Mouse (Mus musculus) midbrain, embryonic 13.5 days (tissue): ENCODE data around the gene Myh11. TPM values are rescaled to one million over a fixed set of nuclear protein-coding genes. Genes with fewer than 3 reads are reported as not detected.

ENCODE experiments used
- ATAC-seq: fragments of 200-750 bp; cut with Nextera tagmentation; 2 replicates; pipeline ENCODE4 v1.8.0; 2017; ENCODE audit warnings: mild to moderate bottlenecking, moderate TSS enrichment, moderate library complexity
- H3K27ac ChIP-seq: fragments of 300-500 bp; sonication (generic); 2 replicates; pipeline ENCODE4 v1.5.1; 2015; ENCODE audit warnings: inconsistent platforms, mild to moderate bottlenecking, moderate library complexity
- H3K27me3 ChIP-seq: fragments of 300-500 bp; sonication (generic); 2 replicates; pipeline ENCODE4 v1.6.1; 2015; ENCODE audit warnings: mild to moderate bottlenecking, inconsistent platforms
- H3K36me3 ChIP-seq: fragments of 300-500 bp; sonication (generic); 2 replicates; pipeline ENCODE4 v1.6.1; 2015; ENCODE audit warnings: mild to moderate bottlenecking, inconsistent platforms
- H3K4me1 ChIP-seq: fragments of 300-500 bp; sonication (generic); replicated peaks from 2 replicates; pipeline ENCODE4 v1.6.1; 2015; ENCODE audit warnings: inconsistent platforms
- H3K4me2 ChIP-seq: fragments of 300-500 bp; sonication (generic); replicated peaks from 2 replicates; pipeline ENCODE4 v1.6.1; 2015; ENCODE audit warnings: moderate library complexity, mild to moderate bottlenecking, inconsistent platforms
- H3K4me3 ChIP-seq: fragments of 300-500 bp; sonication (generic); replicated peaks from 2 replicates; pipeline ENCODE4 v1.5.1; 2015; ENCODE audit warnings: mild to moderate bottlenecking, inconsistent platforms
- H3K9ac ChIP-seq: fragments of 300-500 bp; sonication (generic); replicated peaks from 2 replicates; pipeline ENCODE4 v1.6.1; 2015; ENCODE audit warnings: mild to moderate bottlenecking, inconsistent platforms
- H3K9me3 ChIP-seq: fragments of 300-500 bp; sonication (generic); 2 replicates; pipeline ENCODE4 v1.6.1; 2016; ENCODE audit warnings: mild to moderate bottlenecking, inconsistent platforms
- WGBS: fragments of 180-500 bp; shearing (Covaris S2); methylation state at CpG from one replicate; pipeline ENCODE4 v1.1.7; 2015; 5-methylcytosine and 5-hydroxymethylcytosine counted together
- polyA plus RNA-seq: library from polyadenylated mRNA; unstranded; fragments of >200 nt; fragmentation: Nextera tagmentation; extraction: Ambion mirVana; gene quantifications from 2 replicates; pipeline ENCODE4 v1.2.1, GENCODE M21; 2015

Gene Myh11
- polyA plus RNA-seq, 1 experiment from 2014 or later: 0.39 TPM

DNA sequence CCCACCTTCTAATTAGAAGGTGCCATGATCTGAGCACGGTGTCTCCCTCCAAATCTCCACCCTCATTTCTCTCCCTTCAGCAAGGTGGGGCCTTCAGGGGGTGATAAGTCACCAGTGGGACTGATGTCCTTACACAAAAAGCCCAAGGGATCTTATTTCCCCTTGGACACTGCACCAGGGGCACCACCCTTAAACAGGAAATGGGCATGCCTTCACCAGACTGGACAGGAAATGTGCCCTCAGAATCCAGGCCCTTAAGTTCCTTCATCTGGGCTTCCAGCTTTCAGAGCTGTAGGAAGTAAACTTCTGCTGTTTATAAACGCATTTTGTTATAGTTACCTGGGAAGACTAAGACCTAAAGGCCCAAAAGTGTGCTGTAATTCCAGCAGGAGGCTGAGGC, 26.7 kb downstream of the Myh11 start:
- no peak overlapping the region for H3K4me2 ChIP-seq
- H3K9me3 ChIP-seq: no peaks in the 10 kb centered on the region
- H3K4me3 ChIP-seq: no peak overlapping the region
- no peak for ATAC-seq
- H3K36me3 ChIP-seq: no peaks in the 10 kb centered on the region
- H3K9ac ChIP-seq: no peak overlapping the region
- H3K4me1 ChIP-seq: no peaks in the 10 kb centered on the region
- no peak overlapping the region for H3K27ac ChIP-seq
- no peaks in the 10 kb centered on the region for H3K27me3 ChIP-seq
- WGBS: 89% methylated on average over 2 of the region's 2 CpGs

- Histone ChIP-seq H3K9ac (no peak overlapping the region), H3K4me2 (no peak overlapping the region), H3K27me3 (no peaks in the 10 kb centered on the region), H3K27ac (no peak overlapping the region), H3K4me3 (no peak overlapping the region), H3K4me1 (no peaks in the 10 kb centered on the region), H3K9me3 (no peaks in the 10 kb centered on the region), H3K36me3 (no peaks in the 10 kb centered on the region)
- 90% methylated on average over 6 of the region's 6 CpGs for WGBS
- ATAC-seq: no peak
Measured at GRCm38 (mm10) chr16:14263241-14263640, 27.9 kb downstream of the Myh11 start.

DNA sequence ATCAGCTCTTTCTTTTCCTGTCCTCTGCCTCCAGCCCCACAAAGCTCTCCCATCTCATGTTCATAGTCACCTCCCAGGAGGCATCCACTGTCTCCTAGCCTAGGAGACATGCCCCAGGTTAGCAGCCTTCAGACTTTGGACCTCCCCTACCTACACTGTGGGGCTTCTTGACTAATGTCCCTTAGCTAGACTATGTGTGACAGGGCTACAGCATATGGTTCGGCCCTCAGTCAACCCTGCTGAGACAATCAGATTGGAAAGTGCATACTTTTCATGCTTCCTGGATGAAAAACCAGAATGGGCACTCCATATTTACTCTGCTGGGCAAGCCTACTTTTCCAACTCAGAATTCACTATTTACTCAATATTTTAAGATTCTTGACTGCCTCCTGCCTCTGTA, 28.8 kb downstream of the Myh11 start:
- ATAC-seq: no peak
- 81% methylated on average over 1 of the region's 1 CpGs for WGBS

DNA sequence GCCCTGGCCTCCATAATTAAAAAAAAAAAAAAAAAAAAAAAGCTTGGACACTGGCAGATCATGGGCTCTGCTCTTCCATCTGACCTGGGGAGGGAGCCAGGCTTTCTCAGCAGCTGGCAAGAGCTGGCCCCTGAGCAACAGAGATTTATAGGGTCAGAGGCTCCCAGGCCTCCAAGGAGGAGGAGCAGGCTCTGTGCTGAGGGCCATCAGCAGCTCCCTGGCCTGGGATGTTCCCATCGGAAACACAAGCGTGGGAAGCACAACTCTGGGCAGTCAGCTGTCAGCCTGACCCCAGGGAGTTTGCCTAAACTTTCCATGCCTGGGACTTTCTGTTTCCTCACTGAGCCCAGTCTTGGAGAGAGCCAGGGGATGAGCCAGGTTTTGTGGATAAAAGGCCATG, 32.3 kb downstream of the Myh11 start:
- WGBS: 51% methylated on average over 2 of the region's 2 CpGs
- Histone ChIP-seq H3K27ac (no peak overlapping the region), H3K36me3 (no peaks in the 10 kb centered on the region), H3K27me3 (no peaks in the 10 kb centered on the region), H3K4me1 (no peaks in the 10 kb centered on the region), H3K4me2 (no peak overlapping the region), H3K9me3 (no peaks in the 10 kb centered on the region), H3K4me3 (no peak overlapping the region), H3K9ac (no peak overlapping the region)
- ATAC-seq: no peak

More for the DNA sequence above, 28.8 kb downstream of the Myh11 start:
- Histone ChIP-seq H3K9me3 (no peaks in the 10 kb centered on the region), H3K9ac (no peak overlapping the region), H3K36me3 (no peaks in the 10 kb centered on the region), H3K4me3 (no peak overlapping the region), H3K4me2 (no peak overlapping the region), H3K4me1 (no peaks in the 10 kb centered on the region), H3K27me3 (no peaks in the 10 kb centered on the region), H3K27ac (no peak overlapping the region)

DNA sequence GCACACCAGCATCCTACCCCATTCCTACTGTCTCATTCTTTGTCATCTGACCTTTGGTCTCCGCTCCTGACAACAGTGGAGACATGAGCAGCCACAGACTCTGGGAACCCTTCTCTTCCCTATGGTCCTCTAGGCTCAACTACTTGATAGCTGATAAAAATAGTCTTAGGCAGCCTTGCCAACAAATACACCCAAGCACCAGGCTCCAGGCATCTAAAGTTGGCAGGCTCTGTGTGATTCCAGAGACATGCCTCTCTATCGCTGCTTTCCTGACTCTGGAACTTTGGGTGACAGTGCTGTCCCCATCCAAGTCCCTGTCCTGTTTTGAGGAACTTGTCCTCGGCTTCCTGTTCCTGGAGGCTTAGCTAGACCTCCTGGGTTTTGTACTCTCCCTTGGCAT, 37.6 kb downstream of the Myh11 start:
- H3K36me3 ChIP-seq: no peaks in the 10 kb centered on the region
- no peak for ATAC-seq
- H3K9ac ChIP-seq: no peak overlapping the region
- H3K27me3 ChIP-seq: no peaks in the 10 kb centered on the region
- H3K4me1 ChIP-seq: no peaks in the 10 kb centered on the region
- no peak overlapping the region for H3K4me2 ChIP-seq
- no peak overlapping the region for H3K4me3 ChIP-seq
- no peaks in the 10 kb centered on the region for H3K9me3 ChIP-seq
- WGBS: 83% methylated on average over 3 of the region's 3 CpGs
- H3K27ac ChIP-seq: no peak overlapping the region

GRCm38 (mm10) chr16:14252877-14253276, 38.3 kb downstream of the Myh11 start:
- no peaks in the 10 kb centered on the region for H3K27me3 ChIP-seq
- no peak overlapping the region for H3K9ac ChIP-seq
- H3K9me3 ChIP-seq: no peaks in the 10 kb centered on the region
- H3K4me2 ChIP-seq: no peak overlapping the region
- 85% methylated on average over 4 of the region's 4 CpGs for WGBS
- no peaks in the 10 kb centered on the region for H3K36me3 ChIP-seq
- no peak overlapping the region for H3K4me3 ChIP-seq
- no peak for ATAC-seq
- H3K4me1 ChIP-seq: no peaks in the 10 kb centered on the region
- no peak overlapping the region for H3K27ac ChIP-seq

- ATAC-seq: no peak
- Histone ChIP-seq H3K27me3 (no peaks in the 10 kb centered on the region), H3K27ac (no peak overlapping the region), H3K9me3 (no peaks in the 10 kb centered on the region), H3K36me3 (no peaks in the 10 kb centered on the region), H3K4me3 (no peak overlapping the region), H3K9ac (no peak overlapping the region), H3K4me1 (no peaks in the 10 kb centered on the region), H3K4me2 (no peak overlapping the region)
- 42% methylated on average over 1 of the region's 1 CpGs for WGBS
Measured at GRCm38 (mm10) chr16:14249913-14250312, 41.3 kb downstream of the Myh11 start.

GRCm38 (mm10) chr16:14242553-14242952, 48.6 kb downstream of the Myh11 start:
- Histone ChIP-seq H3K27ac (no peak overlapping the region), H3K9ac (no peak overlapping the region), H3K4me1 (no peaks in the 10 kb centered on the region), H3K27me3 (no peaks in the 10 kb centered on the region), H3K36me3 (no peaks in the 10 kb centered on the region), H3K4me3 (no peak overlapping the region), H3K4me2 (no peak overlapping the region), H3K9me3 (no peaks in the 10 kb centered on the region; the same call in 1 of the 2 replicates)
- 24% methylated on average over 2 of the region's 2 CpGs for WGBS
- ATAC-seq: no peak

DNA sequence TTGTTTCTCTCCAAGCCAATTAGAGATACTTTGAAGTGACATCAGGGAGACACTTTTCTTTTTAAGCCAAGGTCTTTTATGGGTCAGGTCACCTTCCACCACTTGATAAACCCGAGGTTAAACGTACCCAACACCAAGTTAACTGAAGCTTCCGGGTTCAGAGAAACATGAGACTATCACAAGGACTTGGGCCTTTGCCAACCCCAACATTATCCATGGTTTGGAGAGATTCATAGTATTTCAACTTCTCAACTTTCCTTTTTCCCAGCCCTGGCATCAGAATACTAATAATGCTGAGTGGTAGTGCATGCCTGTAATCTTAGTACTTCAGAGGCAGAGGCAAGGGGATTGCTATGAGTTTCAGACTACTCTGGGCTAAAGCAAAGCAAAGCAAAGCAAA, 49.1 kb downstream of the Myh11 start:
- no peak for ATAC-seq
- no peaks in the 10 kb centered on the region; the same call in 1 of the 2 replicates for H3K9me3 ChIP-seq
- H3K36me3 ChIP-seq: no peaks in the 10 kb centered on the region
- no peak overlapping the region for H3K27ac ChIP-seq
- H3K4me1 ChIP-seq: no peaks in the 10 kb centered on the region
- H3K27me3 ChIP-seq: no peaks in the 10 kb centered on the region
- H3K9ac ChIP-seq: no peak overlapping the region
- no peak overlapping the region for H3K4me2 ChIP-seq
- WGBS: 87% methylated on average over 3 of the region's 3 CpGs
- no peak overlapping the region for H3K4me3 ChIP-seq

DNA sequence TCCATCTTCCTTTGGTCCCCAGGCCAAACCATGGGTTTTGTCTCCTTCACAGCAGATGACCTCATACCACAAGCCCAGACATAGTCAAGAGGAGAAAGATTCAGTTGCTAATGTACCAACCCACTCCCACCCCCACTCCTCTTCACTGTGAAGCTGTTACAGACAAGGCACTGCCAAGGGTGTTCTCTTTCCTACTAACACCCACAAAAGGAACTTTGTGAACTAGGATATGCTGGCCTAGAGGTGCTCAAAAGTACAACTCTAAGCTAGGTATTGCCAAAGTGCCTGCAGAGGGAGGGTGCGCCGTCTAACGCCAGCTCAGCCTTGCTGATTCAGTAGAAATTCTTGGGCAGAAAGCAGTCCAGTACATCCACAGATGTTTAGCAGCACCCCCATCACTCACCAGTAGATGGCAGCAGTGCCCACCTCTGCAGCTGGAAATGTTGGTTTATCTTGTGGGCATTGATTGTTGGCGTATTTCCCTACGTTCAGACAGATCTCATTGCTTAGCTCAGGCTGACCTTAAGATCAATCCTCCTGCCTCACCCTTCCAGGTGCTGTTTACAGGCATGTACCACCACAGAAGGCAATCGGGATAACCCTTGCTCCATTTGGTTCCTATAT, 54.0 kb downstream of the Myh11 start:
- H3K4me3 ChIP-seq: no peak overlapping the region
- H3K36me3 ChIP-seq: no peaks in the 10 kb centered on the region
- no peak overlapping the region for H3K4me2 ChIP-seq
- no peaks in the 10 kb centered on the region for H3K4me1 ChIP-seq
- H3K27ac ChIP-seq: no peak overlapping the region
- no peaks in the 10 kb centered on the region; the same call in 1 of the 2 replicates for H3K9me3 ChIP-seq
- WGBS: 29% methylated on average over 6 of the region's 6 CpGs
- no peak overlapping the region for H3K9ac ChIP-seq
- peak; percentile 79 for ATAC-seq
- no peaks in the 10 kb centered on the region for H3K27me3 ChIP-seq

GRCm38 (mm10) chr16:14215156-14215555, 76.0 kb downstream of the Myh11 start:
- no peaks in the 10 kb centered on the region for H3K36me3 ChIP-seq
- WGBS: 92% methylated on average over 3 of the region's 3 CpGs
- H3K27ac ChIP-seq: no peak overlapping the region
- H3K4me3 ChIP-seq: no peak overlapping the region
- H3K9me3 ChIP-seq: no peaks in the 10 kb centered on the region
- no peaks in the 10 kb centered on the region for H3K27me3 ChIP-seq
- H3K9ac ChIP-seq: no peak overlapping the region
- H3K4me1 ChIP-seq: no peaks in the 10 kb centered on the region
- H3K4me2 ChIP-seq: no peak overlapping the region
- no peak for ATAC-seq

DNA sequence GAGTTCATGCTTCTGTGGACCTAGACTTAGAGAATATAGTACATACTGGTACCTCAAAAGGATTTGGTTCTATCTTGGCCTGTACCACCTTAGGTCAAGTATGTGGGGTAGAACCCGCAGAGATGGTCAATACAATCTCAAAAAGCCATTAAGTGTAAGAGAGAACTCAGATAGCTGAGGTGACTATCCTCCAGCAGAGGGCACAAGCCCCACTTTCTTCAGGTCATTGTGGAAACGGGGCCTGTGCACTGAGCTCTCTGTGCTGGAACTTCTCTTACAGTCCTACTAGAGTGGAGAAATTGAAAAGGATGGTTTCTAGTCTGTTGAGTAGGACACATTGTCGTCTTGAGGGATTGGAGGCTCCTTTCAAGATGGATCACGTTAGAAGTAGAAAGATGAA, 92.4 kb downstream of the Myh11 start:
- H3K36me3 ChIP-seq: no peaks in the 10 kb centered on the region
- H3K4me2 ChIP-seq: no peak overlapping the region
- no peak overlapping the region for H3K9ac ChIP-seq
- no peak for ATAC-seq
- H3K9me3 ChIP-seq: no peaks in the 10 kb centered on the region
- no peaks in the 10 kb centered on the region for H3K27me3 ChIP-seq
- WGBS: 81% methylated on average over 4 of the region's 4 CpGs
- no peak overlapping the region for H3K4me3 ChIP-seq
- H3K27ac ChIP-seq: no peak overlapping the region
- no peaks in the 10 kb centered on the region for H3K4me1 ChIP-seq

DNA sequence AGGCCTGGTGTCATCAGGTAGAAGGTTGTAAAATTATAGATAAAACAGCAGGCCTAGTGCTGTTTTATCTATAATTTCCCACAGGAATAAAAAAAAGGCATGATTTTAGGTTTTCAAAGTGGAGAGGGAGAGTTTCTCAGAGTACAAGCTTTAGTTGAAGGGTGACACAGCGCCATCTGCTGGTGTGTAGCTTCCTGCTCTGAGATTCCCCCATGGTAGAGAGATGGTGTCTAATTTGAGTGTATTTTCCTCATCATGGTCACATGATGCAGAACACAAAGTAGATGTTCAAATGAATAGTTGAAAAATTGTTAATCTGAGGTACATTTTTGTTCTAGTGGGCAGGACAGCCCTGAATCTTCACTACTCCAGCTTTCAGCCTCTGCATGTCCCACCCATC, 95.7 kb downstream of the Myh11 start:
- Histone ChIP-seq H3K9ac (no peak overlapping the region), H3K36me3 (peaks cover 25% of the 10 kb centered on the region), H3K27me3 (no peaks in the 10 kb centered on the region), H3K4me1 (no peaks in the 10 kb centered on the region), H3K9me3 (no peaks in the 10 kb centered on the region), H3K4me2 (no peak overlapping the region), H3K4me3 (no peak overlapping the region), H3K27ac (no peak overlapping the region)
- WGBS: 14% methylated on average over 1 of the region's 1 CpGs
- no peak for ATAC-seq
